Mouse (Mus musculus): ENCODE results near the gene Coq8b. TPM values are rescaled to one million over a fixed set of nuclear protein-coding genes. Genes with fewer than 3 reads are reported as not detected.

Coq8b gene
- total RNA-seq, 2 experiments from 2014 or later, result 2.9 to 3.5 TPM

DNA sequence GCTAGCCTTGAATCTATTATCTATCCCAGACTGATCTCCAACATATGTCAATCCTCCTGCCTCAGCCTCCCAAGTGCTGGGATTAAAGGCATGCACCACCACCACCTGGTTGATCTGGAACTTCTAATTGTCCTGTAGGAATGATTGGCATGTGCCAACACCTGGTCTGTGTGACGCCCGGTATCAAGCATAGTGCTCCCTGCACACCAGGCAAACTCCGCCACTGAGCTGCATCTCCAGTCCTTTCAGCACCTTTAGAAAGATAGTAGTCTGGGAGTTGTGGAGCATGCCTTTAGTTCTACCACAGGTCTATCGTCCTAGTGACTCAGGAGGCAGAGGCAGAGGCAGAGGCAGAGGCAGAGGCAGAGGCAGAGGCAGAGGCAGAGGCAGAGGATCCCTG, 67.5 kb downstream of the Coq8b start:
- ATAC-seq (replicated peaks; ENCODE audit: low FRiP score, poor library complexity, severe bottlenecking), result no peak

DNA sequence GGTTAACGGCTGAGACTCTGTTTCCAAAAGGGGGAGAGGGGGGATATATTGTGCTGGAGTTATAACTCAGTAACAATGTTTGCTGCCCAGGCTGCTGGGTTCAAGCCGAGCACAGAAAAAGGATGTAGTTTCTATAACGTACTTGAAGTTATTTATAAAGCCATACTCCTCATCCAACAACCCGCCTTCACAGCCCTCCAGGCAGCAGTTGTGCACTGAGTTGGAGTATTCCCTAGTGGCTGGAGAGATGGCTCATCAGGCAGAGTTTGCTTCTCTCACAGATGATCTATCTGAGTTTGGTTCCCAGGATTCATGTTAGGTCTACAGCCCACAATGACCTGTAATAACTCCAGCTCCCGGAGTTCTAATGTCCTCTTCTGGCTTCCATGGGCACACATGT, 68.0 kb downstream of the Coq8b start:
- no peak for ATAC-seq (replicated peaks; ENCODE audit: low FRiP score, poor library complexity, severe bottlenecking)

DNA sequence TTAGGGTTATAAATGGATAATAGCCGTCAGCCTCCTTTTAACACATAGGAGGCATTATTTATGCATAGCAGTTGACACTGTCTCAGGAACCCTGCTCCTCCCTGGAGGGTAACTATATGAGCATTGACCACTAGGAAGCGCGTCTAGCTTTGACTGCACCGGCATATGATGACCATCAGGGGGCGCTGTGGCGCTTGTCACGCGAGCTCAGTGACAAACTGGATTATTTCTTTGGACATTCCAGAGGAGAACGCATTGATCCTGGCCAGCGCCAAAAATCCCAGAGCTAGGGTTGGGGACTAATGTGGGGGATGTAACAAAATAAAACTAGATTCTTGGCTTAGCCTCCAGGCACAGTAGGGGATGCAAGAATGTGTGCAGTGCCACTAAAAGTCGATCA, 69.3 kb downstream of the Coq8b start:
- peak; percentile 68 for ATAC-seq (replicated peaks; ENCODE audit: low FRiP score, poor library complexity, severe bottlenecking)

DNA sequence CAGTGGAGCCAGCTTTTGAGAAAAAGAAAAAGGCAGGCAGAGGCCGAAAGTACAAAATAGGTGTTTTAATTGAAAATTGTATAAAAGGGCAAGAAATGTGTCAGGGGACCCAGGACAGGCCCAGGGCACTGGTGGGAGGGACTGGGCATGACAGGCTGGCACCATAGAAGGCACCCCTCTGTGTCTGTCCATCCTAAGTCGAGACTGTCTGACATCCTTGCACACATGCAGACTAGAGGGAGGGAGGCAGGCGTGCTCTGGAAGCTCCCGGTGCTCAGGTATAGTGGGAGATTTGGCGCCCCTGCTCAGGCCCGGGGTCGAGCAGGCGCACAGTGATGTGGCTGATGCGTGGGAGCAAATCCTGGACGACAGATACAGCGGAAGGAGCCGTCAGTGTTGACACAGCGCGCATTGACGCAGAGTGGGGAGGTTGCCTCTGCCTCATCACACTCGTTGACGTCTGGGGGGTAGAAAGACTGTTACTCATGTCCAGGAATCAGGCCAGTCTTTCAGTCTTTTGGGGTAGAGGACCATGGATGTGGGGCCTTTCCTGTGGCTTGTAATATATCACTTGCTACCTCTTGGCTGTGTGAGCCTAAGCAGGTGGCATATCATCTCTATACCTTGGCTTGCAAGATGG, 72.4 kb downstream of the Coq8b start:
- no peak for ATAC-seq (replicated peaks; ENCODE audit: low FRiP score, poor library complexity, severe bottlenecking)

DNA sequence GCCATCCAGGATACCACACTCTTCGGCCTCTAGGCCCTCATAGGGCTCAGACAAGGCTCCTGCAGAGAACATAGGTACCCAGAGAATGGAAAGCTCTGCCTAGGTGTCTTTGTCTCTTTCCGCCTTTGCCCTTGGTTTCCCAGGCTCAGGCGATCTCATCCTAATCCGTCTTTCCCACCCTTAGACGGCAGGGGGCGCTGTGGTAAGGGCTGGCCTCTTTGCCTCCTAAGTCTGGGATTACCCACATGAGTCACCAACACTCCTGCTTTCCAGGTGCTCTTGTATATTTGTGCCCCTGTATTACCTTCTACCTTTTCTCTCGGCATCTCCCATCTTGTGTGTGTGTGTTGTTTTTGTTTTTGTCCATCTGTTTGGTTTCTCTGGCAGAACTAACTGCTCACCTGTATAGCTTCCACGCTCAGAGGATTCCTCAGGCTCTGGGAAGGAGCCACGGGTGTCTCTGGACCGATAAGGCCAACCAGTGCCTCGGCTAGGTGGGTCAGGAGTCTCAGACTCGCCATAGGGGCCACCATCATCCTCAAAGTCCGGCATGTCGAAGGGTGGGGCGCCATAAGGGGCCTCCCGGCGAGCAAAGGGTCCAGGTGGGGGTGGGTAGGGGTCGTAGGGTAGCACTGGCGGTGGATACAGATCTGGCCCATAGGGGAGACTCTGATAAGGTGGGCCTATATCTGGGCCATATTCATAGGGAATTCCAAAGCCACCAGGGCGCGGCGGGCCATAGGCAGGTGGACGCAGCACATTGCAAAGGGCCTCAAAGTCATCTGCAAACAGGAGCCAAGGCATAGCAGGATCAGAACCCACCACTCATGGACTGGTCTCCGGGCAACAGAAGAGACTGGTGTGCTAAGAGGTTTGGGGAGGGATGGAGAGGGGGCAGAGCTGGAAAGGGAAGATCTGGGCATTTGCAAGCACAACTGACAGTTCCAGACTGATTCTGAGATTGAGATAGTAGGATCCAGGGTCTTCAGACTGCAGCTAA, 73.6 kb downstream of the Coq8b start:
- peak; percentile 29; the same call in 1 of the 2 replicates for ATAC-seq (replicated peaks; ENCODE audit: low FRiP score, poor library complexity, severe bottlenecking)

DNA sequence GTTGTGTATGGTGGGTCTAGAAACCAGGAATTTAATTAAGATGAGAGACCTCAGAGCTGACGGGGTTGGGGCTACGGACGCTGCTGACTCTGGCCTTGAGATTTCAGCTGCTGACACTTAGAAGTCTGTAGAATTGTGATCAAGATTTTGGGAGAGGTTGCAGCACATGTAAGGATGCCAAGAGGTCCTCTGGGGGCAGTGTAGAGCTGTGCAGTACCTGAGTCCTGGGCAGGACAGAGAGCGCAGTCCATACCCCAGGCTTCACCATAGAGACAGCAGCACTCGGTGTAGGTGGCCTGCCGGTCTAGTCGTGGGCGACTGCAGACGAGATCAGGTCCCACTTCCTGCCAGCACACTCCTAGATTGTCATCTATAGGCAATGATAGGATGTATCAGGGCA, 74.7 kb downstream of the Coq8b start:
- ATAC-seq (replicated peaks; ENCODE audit: low FRiP score, poor library complexity, severe bottlenecking), result no peak

Other genes with a start within 250 kb of the Coq8b start
- gene Cyp2a12, start 203.9 kb upstream of the Coq8b start, total RNA-seq (2015; ENCODE audit: low replicate concordance), result not detected in 2 replicates
- not detected in 2 replicates for gene Cyp2a12, start 203.9 kb upstream of the Coq8b start, total RNA-seq (2017; ENCODE audit: low replicate concordance)
- not detected in 2 replicates for gene Cyp2f2, start 113.1 kb upstream of the Coq8b start, total RNA-seq (2015; ENCODE audit: low replicate concordance)
- not detected in 2 replicates for gene Cyp2f2, start 113.1 kb upstream of the Coq8b start, total RNA-seq (2017; ENCODE audit: low replicate concordance)
- not detected in 2 replicates for gene Cyp2t4, start 79.3 kb upstream of the Coq8b start, total RNA-seq (2015; ENCODE audit: low replicate concordance)
- not detected in 2 replicates for gene Cyp2t4, start 79.3 kb upstream of the Coq8b start, total RNA-seq (2017; ENCODE audit: low replicate concordance)
- 1.3 and 7.7 TPM in 2 replicates for gene Egln2, start 66.2 kb upstream of the Coq8b start, total RNA-seq (2015; ENCODE audit: low replicate concordance)
- 7.6 and 10.0 TPM in 2 replicates for gene Egln2, start 66.2 kb upstream of the Coq8b start, total RNA-seq (2017; ENCODE audit: low replicate concordance)
- gene Rab4b, start 54.1 kb upstream of the Coq8b start, total RNA-seq (2015; ENCODE audit: low replicate concordance), result 11.1 and 18.0 TPM in 2 replicates
- gene Rab4b, start 54.1 kb upstream of the Coq8b start, total RNA-seq (2017; ENCODE audit: low replicate concordance), result 4.0 and 7.8 TPM in 2 replicates
- gene Gm21983, start 51.9 kb upstream of the Coq8b start, total RNA-seq (2015; ENCODE audit: low replicate concordance), result not detected in 2 replicates
- not detected in 2 replicates for gene Gm21983, start 51.9 kb upstream of the Coq8b start, total RNA-seq (2017; ENCODE audit: low replicate concordance)
- gene Mia, start 51.9 kb upstream of the Coq8b start, total RNA-seq (2015; ENCODE audit: low replicate concordance), result not detected in 2 replicates
- gene Mia, start 51.9 kb upstream of the Coq8b start, total RNA-seq (2017; ENCODE audit: low replicate concordance), result not detected in 2 replicates
- 0.63 and 2.3 TPM in 2 replicates for gene BC024978, start 37.2 kb upstream of the Coq8b start, total RNA-seq (2015; ENCODE audit: low replicate concordance)
- gene BC024978, start 37.2 kb upstream of the Coq8b start, total RNA-seq (2017; ENCODE audit: low replicate concordance), result 0.34 and 0.84 TPM in 2 replicates
- 30.3 and 43.2 TPM in 2 replicates for gene Snrpa, start 36.8 kb upstream of the Coq8b start, total RNA-seq (2015; ENCODE audit: low replicate concordance)
- 12.7 and 19.5 TPM in 2 replicates for gene Snrpa, start 36.8 kb upstream of the Coq8b start, total RNA-seq (2017; ENCODE audit: low replicate concordance)
- gene Itpkc, start 4.4 kb upstream of the Coq8b start, total RNA-seq (2015; ENCODE audit: low replicate concordance), result 2.3 TPM in 1 of 2 replicates, not detected in the other
- gene Itpkc, start 4.4 kb upstream of the Coq8b start, total RNA-seq (2017; ENCODE audit: low replicate concordance), result 0.60 and 1.5 TPM in 2 replicates
- gene Numbl, start 25.4 kb downstream of the Coq8b start, total RNA-seq (2015; ENCODE audit: low replicate concordance), result 0.42 and 0.58 TPM in 2 replicates
- 0.17 and 1.5 TPM in 2 replicates for gene Numbl, start 25.4 kb downstream of the Coq8b start, total RNA-seq (2017; ENCODE audit: low replicate concordance)
- not detected in 2 replicates for gene Ltbp4, start 104.7 kb downstream of the Coq8b start, total RNA-seq (2015; ENCODE audit: low replicate concordance)
- gene Ltbp4, start 104.7 kb downstream of the Coq8b start, total RNA-seq (2017; ENCODE audit: low replicate concordance), result 1.2 TPM in 1 of 2 replicates, not detected in the other
- gene Shkbp1, start 123.0 kb downstream of the Coq8b start, total RNA-seq (2015; ENCODE audit: low replicate concordance), result 9.0 and 13.3 TPM in 2 replicates
- 3.4 and 10.0 TPM in 2 replicates for gene Shkbp1, start 123.0 kb downstream of the Coq8b start, total RNA-seq (2017; ENCODE audit: low replicate concordance)
- gene Gm20479, start 124.4 kb downstream of the Coq8b start, total RNA-seq (2015; ENCODE audit: low replicate concordance), result not detected in 2 replicates
- gene Gm20479, start 124.4 kb downstream of the Coq8b start, total RNA-seq (2017; ENCODE audit: low replicate concordance), result not detected in 2 replicates
- 0.42 TPM in 1 of 2 replicates, not detected in the other for gene Sptbn4, start 214.7 kb downstream of the Coq8b start, total RNA-seq (2015; ENCODE audit: low replicate concordance)
- 0.17 and 0.28 TPM in 2 replicates for gene Sptbn4, start 214.7 kb downstream of the Coq8b start, total RNA-seq (2017; ENCODE audit: low replicate concordance)
- 379 and 403 TPM in 2 replicates for gene Blvrb, start 215.0 kb downstream of the Coq8b start, total RNA-seq (2015; ENCODE audit: low replicate concordance)
- 431 and 604 TPM in 2 replicates for gene Blvrb, start 215.0 kb downstream of the Coq8b start, total RNA-seq (2017; ENCODE audit: low replicate concordance)
- gene Sertad3, start 240.7 kb downstream of the Coq8b start, total RNA-seq (2015; ENCODE audit: low replicate concordance), result 31.8 and 57.3 TPM in 2 replicates
- 56.2 and 61.8 TPM in 2 replicates for gene Sertad3, start 240.7 kb downstream of the Coq8b start, total RNA-seq (2017; ENCODE audit: low replicate concordance)

Data from erythroblast, adult 5-6 weeks (primary cell).